Comparison of ENCODE assay signal across 14 mouse cellular contexts in the genomic region with DNA sequence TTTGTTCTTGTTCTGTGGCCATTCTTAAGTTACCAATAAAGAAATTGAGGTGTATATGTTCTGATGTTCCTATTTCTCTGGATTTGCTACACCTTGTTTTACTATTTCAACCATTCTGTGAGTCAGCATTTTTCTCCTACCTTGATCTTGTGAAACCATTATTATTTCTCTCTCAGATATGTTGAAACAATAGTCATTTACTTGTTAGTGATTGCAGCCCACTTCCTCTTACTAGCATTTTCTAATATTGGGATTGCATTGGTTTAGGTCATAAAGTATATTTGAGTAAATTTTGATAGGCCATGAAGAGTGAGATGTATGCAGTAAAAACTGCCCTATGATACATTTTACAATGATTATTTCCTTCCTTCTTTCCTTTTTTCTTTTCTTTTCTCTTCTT.
"Had no signal": no experiment of that assay in that cellular context is flagged by ENCODE, and none has a peak within 500 bp of the region (broad histone marks: within the 10 kb centered on the region; RNA-seq: fewer than 3 reads in every experiment).

No protein-coding gene starts in this region.

- H3K4me2 ChIP-seq: lung, embryonic 14.5 days; midbrain, embryonic 11.5 days; midbrain, embryonic 13.5 days; midbrain, embryonic 15.5 days; neural tube, embryonic 12.5 days; stomach, embryonic 15.5 days had no signal

- H3K27ac ChIP-seq: midbrain, embryonic 13.5 days; midbrain, embryonic 15.5 days; neural tube, embryonic 12.5 days; stomach, embryonic 15.5 days; stomach, postnatal 0 days had no signal

- H3K9ac ChIP-seq: lung, embryonic 14.5 days; midbrain, embryonic 13.5 days; midbrain, embryonic 15.5 days; neural tube, embryonic 12.5 days; stomach, embryonic 15.5 days had no signal

- H3K9me3 ChIP-seq: megakaryocyte, embryonic 14.5 days; midbrain, embryonic 13.5 days; midbrain, embryonic 15.5 days; neural tube, embryonic 12.5 days; stomach, embryonic 15.5 days had no signal

- H3K36me3 ChIP-seq: midbrain, embryonic 13.5 days; midbrain, embryonic 15.5 days; neural tube, embryonic 12.5 days; stomach, embryonic 15.5 days had no signal

- ATAC-seq: midbrain, embryonic 13.5 days; midbrain, embryonic 15.5 days had no signal

- H3K4me3 ChIP-seq: megakaryocyte, embryonic 14.5 days; midbrain, embryonic 13.5 days; midbrain, embryonic 15.5 days; neural tube, embryonic 12.5 days; stomach, embryonic 15.5 days had no signal

- H3K4me1 ChIP-seq: midbrain, embryonic 13.5 days; midbrain, embryonic 15.5 days; neural tube, embryonic 12.5 days; stomach, embryonic 15.5 days had no signal

- H3K27me3 ChIP-seq: megakaryocyte, embryonic 14.5 days; midbrain, embryonic 13.5 days; midbrain, embryonic 15.5 days; neural tube, embryonic 12.5 days; stomach, embryonic 15.5 days had no signal

- DNase-seq: lung, adult 18-20 months; lung, embryonic 14.5 days; lung, postnatal 10 days; lung, postnatal 4 days; right cerebral cortex, postnatal 14 days; thymus, postnatal 14 days; thymus, postnatal 36 days had no signal
